Mouse (Mus musculus): ENCODE measurements around the gene Gm27021.
A peak's percentile ranks its signal among the peaks of the same experiment; 100 is the strongest.

Gene Gm27021

GRCm38 (mm10) chr8:120641245-120641644 lies 26.6 kb downstream of the Gm27021 start:
- no peak for DNase-seq (ENCODE audit: low spot score)

GRCm38 (mm10) chr8:120634329-120634839 lies 33.5 kb downstream of the Gm27021 start:
- DNase-seq (ENCODE audit: low spot score), result no peak

GRCm38 (mm10) chr8:120633665-120634271 lies 34.1 kb downstream of the Gm27021 start:
- DNase-seq (ENCODE audit: low spot score), result no peak

GRCm38 (mm10) chr8:120632969-120633664 lies 34.8 kb downstream of the Gm27021 start:
- no peak for DNase-seq (ENCODE audit: low spot score)

GRCm38 (mm10) chr8:120631441-120632375 lies 36.2 kb downstream of the Gm27021 start:
- no peak for DNase-seq (ENCODE audit: low spot score)

GRCm38 (mm10) chr8:120630848-120631247 lies 37.0 kb downstream of the Gm27021 start:
- no peak for DNase-seq (ENCODE audit: low spot score)

GRCm38 (mm10) chr8:120630031-120630430 lies 37.8 kb downstream of the Gm27021 start:
- no peak for DNase-seq (ENCODE audit: low spot score)

GRCm38 (mm10) chr8:120627298-120627697 lies 40.6 kb downstream of the Gm27021 start:
- DNase-seq (ENCODE audit: low spot score), result peak; percentile 41

- DNase-seq (ENCODE audit: low spot score), result no peak
These were observed 41.4 kb downstream of the Gm27021 start for GRCm38 (mm10) chr8:120626461-120626860.

GRCm38 (mm10) chr8:120623608-120624007 lies 44.3 kb downstream of the Gm27021 start:
- DNase-seq (ENCODE audit: low spot score), result no peak

- DNase-seq (ENCODE audit: low spot score), result no peak
These were observed 45.7 kb downstream of the Gm27021 start for GRCm38 (mm10) chr8:120622161-120622560.

GRCm38 (mm10) chr8:120620441-120620840 lies 47.4 kb downstream of the Gm27021 start:
- no peak for DNase-seq (ENCODE audit: low spot score)

GRCm38 (mm10) chr8:120619235-120620180 lies 48.4 kb downstream of the Gm27021 start:
- DNase-seq (ENCODE audit: low spot score), result peak; percentile 47

- DNase-seq (ENCODE audit: low spot score), result peak; percentile 72
These were observed 49.8 kb downstream of the Gm27021 start for GRCm38 (mm10) chr8:120618110-120618509.

GRCm38 (mm10) chr8:120616663-120617626 lies 50.9 kb downstream of the Gm27021 start:
- no peak for DNase-seq (ENCODE audit: low spot score)

- DNase-seq (ENCODE audit: low spot score), result no peak
These were observed 53.4 kb downstream of the Gm27021 start for GRCm38 (mm10) chr8:120614491-120614890.

GRCm38 (mm10) chr8:120610824-120611223 lies 57.1 kb downstream of the Gm27021 start:
- no peak for DNase-seq (ENCODE audit: low spot score)

GRCm38 (mm10) chr8:120607885-120608284 lies 60.0 kb downstream of the Gm27021 start:
- DNase-seq (ENCODE audit: low spot score), result peak; percentile 61

GRCm38 (mm10) chr8:120607460-120607859 lies 60.4 kb downstream of the Gm27021 start:
- no peak for DNase-seq (ENCODE audit: low spot score)

- no peak for DNase-seq (ENCODE audit: low spot score)
These were observed 65.2 kb downstream of the Gm27021 start for GRCm38 (mm10) chr8:120602672-120603071.

Measured in left cerebral cortex, adult 11 months (tissue).